Mouse (Mus musculus) left cerebral cortex, postnatal 36 days (tissue): Measurements from ENCODE around the gene Arhgap24. TPM values are rescaled to one million over a fixed set of nuclear protein-coding genes. Genes with fewer than 3 reads are reported as not detected.

Experiments used
- DNase-seq, 2 experiments: peaks; one replicate each; pipeline ENCODE4 v3.0.0; 2021 to 2022; ENCODE audit warnings: low spot score in 2 of 2, mixed read lengths in 1 of 2
- intact Hi-C: fragments of 180-260 bp; cut with DNase I; formaldehyde crosslinking; loops from one replicate; pipeline ENCODE4 v1.15.1; 2025
- total RNA-seq, 2 experiments: library from RNA; stranded (reverse); gene quantifications; 2 replicates each; pipeline ENCODE4 v1.2.3; 2021

Gene Arhgap24
- total RNA-seq, 2 experiments from 2014 or later: 4.8 to 7.0 TPM

DNA sequence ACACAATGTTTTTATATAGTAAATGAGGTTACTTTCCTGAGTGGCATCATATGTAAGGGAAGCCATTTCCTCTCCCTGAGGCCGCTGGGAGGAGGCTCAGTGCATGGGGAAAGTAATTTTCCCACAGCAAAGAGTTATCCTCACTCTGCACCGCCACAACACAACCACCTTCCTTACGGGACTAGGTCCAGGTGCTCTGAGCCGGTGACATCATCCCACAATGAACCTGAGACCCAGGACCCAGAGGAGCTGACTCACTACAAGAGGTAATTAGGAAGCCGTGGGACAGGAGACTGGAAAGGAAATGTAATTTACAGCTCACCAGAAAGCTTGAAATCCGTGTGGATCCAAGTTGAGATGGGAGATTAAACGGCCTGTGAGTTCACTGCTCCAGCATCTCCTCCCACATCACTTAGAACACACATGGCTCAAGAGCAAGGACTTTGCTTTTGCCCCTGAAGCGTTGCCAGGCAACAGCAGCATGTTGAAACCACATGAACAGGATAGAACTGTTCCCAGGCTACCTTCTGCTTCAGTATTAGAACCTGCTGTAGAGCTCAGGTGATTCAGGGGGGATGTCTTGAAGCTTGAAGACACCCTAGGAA lies 238.3 kb downstream of the Arhgap24 start:
- DNase-seq: no peak
- intact Hi-C loops: no loop called here

DNA sequence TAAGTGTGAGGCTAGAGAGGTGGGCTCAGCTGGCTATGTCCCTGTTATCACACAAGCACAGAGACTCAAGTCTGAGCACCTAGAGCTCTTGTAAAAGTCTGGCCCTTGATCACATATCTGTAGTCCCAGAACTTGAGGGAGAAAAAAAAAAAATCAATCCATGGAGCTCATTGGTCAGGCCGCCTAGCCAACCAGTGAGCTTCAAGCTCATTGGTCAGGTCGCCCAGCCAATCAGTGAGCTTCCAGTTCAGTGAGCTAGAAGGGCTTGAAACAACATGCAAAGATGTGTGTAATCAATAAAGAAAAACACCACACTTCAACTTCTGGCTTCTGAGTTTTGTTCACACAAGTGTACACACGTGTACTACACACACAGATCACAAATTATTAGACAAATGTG lies 242.4 kb downstream of the Arhgap24 start:
- intact Hi-C loops: no loop called here
- no peak for DNase-seq

DNA sequence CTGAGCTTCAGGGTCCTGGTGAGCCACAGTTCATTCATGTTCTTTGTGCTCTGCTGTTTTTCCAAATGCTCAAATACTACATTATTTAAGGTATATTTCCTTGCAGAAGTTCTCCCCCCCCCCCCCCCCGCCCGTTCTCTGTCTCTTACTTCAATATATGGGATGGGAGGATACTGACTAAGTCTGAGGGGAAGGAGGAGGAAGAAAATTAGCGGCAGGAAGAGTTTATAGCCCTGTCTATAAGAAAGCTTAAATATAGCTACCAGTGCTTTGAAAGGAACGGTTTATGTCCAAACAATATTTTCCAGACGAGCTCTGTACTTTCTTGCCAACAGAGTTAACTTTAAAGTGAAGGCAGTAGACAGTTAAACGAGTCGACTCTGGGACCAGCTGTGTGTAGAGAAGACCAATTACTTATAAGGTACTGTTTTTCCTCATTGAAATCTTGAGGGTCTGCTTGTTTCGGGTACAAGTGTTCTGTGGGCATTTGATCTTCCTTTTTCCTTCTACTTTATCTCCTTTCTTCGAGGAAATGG lies 243.7 kb downstream of the Arhgap24 start:
- DNase-seq: no peak
- intact Hi-C loops: no loop called here

DNA sequence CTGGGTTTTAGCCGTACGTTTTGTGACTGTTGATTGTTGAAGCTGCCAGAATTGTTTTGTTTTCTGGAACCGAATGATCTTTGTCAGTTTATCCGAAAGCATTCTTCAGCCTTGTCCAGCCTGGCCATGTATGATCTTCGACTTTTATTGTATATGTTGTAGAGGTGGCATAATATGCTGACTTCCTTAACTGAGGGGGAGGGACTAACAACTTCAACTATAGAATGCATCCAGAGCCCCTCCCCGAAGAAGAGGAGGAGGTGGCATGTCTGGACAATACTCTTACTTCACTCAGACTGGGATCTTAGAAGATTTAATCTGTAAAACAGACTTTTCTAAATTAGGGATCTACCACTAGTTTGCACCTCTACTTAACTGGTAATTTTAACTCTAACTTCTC lies 244.2 kb downstream of the Arhgap24 start:
- intact Hi-C loops: no loop called here
- DNase-seq: no peak

DNA sequence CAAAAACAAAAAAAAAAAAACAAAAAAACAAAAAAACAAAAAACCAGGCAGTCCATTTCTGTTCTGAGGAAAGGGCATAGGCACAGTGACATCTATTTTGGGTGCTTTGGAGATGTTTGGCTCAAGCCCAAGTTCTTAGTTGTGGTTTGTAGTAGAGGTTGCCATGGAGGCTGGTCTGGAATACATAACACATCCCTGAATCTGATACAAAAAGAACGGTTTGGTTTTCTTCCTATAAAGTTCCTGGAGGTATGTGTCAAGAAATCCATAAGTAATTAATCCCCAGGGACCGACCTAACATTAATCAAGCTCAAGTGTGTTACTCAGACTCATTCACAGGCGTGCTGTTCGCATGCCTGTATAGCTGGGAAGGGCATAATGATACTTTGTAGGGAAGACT lies 245.8 kb downstream of the Arhgap24 start:
- DNase-seq: no peak
- intact Hi-C loops: no loop called here

DNA sequence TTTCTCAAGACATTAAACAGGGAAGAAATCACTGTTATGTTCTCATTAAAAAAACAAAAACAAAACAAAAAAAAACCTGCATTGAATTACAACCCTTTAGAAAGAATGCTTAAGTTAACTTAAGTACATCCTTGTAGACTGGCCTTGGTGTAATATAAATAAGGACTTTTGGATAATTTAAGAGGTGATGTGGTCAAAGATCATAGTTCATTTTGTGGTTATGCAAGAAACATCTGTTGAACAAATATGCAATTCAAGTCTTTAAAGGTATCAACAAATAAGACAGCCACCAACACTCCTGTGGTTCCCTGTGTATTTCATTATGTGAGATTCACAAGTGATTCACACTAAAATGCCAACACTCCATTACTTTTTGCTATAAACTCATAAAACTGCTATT lies 247.3 kb downstream of the Arhgap24 start:
- DNase-seq: no peak
- intact Hi-C loops: no loop called here

DNA sequence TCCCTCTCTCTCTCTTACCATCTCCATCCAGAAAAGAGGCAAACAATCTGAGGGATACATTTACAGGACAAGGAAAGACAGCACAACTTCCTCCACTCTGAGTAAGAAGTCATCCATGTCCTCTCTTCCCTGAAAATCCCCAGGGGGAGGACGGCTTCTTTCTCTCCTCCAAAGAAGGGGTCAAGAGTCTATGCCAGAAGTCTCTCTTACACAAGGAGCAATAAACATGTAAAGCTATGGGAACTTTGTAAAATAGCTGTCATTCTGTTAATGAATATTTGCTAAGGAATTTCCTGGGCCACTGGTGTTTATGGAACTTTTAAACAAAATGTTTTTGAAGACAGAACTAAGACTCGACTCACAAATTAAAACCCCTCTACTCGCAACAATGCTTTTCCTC lies 248.3 kb downstream of the Arhgap24 start:
- intact Hi-C loops: no loop called here
- no peak for DNase-seq

DNA sequence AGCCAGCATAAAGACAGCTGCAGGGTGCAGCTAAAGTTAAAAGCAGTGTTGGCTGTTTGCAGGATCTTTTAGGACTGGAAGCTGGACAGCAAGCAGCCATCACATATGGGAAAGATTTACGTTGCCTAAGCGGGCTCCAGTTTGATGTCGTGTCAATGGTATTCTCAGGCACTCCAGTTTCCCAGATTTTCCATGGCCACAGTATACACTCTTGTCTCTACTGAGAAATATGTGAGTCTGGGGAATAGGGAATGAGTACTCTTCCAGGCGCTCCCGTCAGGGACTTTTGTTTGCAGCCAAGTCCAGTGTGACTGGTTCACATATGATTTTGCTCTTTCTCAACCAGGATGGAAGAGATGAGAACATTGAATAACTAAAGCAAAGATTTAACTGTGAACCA lies 254.9 kb downstream of the Arhgap24 start:
- intact Hi-C loops: no loop called here
- no peak for DNase-seq

DNA sequence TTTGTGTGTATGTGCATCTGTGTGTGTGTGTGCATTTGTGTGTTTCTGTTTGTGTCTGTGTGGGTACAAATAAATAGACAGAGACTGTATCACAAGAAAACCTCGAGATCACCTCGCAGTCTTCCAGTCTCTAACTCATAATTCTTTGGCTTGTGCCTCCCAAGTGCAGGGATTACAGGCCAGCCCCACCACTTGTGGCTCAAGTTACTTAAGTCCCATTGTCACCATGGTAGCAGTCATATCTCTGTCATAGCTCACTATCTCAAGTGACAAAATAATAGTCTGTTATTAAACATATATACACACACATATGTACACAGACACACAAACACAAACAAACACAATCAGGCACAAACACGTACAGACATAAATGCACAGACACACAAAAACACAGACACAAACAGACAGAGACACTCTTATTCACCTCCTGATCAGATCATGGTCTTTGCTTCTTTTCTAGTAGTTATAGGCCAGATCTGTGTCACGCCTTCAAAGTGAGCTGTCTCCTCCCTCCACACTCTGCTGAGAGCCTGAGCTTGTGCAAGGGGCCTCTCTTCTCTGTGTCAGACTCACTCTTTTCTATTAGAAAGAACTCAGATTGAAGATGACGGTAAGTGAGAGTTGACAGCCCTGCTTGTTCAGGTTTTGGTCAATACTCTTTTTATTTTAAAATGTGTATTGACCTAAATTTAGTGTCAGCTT lies 261.5 kb downstream of the Arhgap24 start:
- intact Hi-C loops: no loop called here

DNA sequence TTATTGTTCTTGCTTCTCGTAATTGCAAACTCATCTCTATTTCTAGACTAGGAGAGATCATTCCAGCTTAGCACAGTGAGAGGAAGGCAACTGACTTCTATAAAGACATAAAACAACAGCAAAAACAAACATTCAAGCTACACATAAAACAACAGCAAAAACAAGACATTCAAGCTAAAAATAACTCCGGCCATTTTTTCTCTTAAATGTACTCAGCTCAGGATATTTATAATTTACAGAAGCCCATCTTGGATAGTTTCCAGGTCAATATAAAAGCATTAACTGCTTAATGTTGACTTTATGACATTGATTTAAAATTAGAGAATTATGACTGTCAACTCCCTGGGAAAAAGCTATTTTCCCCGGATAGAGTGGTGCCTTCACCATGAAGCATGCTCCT lies 262.2 kb downstream of the Arhgap24 start:
- intact Hi-C loops: no loop called here
- DNase-seq: no peak

More for the DNA sequence above, 261.5 kb downstream of the Arhgap24 start:
- DNase-seq: no peak

DNA sequence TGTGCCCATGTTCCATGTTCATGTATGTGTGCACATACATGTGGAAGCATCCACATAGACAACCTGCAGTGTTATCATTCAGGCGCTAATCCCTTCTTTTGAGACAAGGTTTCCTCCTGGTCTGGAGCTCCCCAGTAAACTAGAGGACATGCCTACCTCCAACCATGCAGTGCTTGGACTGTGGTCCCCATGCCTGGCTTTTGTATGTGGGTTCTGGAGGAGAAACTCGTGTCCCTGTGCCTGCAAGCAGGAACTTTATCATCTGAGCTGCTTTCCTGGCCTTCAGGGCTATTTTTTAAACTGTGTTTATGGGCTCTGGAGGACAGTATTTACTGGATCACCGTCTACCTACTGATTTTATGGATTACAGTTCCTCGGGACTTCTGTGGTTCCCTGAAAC lies 262.9 kb downstream of the Arhgap24 start:
- DNase-seq: no peak
- intact Hi-C loops: no loop called here

DNA sequence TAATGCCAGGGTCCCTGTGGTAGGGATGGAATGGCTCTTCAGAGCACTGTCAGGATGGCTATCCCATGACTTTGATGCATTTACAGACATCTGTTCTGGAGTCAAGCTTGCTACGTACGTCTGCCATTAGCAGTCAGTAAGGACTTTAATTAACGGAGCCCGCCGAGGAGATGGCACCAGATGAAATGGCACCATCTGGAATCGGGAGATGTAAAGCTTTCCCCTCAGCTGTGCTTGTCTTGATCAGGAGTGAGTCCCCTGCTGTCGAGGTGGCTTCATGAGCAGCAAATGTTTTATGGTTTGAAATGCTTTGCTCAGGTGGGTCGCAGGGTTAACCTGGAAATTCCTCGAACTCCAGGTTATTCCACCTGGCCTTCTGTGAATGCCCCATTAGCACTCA lies 267.0 kb downstream of the Arhgap24 start:
- intact Hi-C loops: no loop called here

DNA sequence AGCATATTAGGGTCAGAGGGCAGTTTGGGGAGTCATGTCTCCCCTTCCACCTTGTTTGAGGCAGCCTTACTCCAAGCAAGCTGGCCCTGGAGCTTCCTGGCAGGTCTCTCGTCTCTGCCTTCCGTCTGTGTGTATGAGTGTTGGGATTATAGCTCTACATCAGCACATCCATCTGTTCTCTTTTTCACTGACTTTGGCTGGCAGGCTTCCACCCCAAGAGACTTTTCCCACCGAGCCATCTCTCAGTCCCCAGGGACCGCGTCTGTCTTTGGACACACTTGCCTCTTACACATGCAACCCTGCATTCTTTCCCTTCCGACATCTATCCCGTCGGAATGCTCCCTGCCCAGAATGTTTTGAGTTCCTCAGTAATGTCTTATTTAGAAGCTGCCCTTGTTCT lies 267.8 kb downstream of the Arhgap24 start:
- DNase-seq: peak in 1 of 2 experiments; percentile 8
- intact Hi-C loops: no loop called here

More for the DNA sequence above, 267.0 kb downstream of the Arhgap24 start:
- DNase-seq: no peak

DNA sequence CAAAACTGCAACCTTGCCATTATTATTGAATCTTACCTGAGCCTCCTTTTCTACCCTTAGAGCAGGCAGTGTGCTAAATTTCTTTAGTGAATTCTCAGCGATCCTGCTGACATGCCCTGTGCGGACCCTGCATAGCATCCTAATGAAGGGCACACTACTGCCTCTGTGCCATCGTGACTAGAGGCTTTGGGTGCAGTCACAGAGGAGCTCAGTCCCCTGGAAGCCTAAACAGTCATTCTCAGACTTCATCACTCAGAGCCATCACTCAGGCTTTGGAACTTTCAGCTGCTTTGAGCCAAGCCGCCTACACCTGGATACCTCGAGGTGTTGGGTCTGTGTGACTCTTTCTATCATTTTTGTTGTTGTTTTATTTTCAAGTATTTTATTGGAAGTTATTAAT lies 269.5 kb downstream of the Arhgap24 start:
- DNase-seq: no peak
- intact Hi-C loops: no loop called here

DNA sequence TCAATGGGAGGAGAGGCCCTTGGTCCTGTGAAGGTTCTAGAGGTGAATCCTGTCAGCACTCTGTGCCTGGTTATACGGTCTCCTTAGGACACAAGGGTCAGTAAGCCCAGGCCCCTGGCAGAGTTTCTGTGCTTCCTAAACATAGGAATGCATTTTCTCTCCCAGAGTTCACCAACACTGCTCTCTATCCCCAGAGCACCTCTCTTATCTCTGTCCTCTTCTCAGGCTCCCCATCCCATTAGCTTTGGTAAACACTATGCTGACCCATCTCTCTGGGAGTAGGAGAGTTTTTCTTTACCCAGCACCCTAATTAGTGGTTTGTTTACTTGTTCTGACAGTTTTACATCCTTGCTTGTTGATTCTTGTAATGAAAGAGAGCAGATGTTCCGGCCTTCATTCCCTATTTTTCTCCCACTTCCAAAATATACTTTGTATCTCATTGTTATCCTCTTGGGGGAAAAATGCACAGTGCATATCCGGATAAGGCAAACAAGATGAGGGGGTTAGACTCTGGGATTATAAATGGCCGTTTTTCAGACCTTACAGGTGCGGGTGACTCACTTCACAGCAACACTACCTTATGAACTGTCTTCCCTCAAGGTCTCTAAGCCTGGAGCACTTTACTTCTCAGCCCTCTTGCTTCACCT lies 270.6 kb downstream of the Arhgap24 start:
- intact Hi-C loops: no loop called here
- DNase-seq: no peak

DNA sequence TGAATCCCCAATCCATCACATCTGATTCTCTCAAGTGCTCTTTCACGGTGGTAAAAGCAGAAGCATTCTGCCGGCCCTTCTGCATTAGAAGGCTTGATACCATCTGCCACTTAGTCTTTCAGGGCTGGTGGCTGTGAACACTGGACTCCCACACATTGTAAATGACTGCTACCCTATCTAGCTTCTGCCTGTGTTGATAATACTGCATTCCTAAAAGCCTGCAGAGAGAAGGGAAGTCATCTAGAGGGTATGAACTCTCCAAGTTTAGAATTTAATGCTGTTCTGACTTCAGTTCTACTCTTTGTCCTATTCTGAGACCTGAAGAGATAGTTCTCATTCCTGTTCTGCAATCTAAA lies 271.1 kb downstream of the Arhgap24 start:
- DNase-seq: no peak
- intact Hi-C loops: no loop called here

DNA sequence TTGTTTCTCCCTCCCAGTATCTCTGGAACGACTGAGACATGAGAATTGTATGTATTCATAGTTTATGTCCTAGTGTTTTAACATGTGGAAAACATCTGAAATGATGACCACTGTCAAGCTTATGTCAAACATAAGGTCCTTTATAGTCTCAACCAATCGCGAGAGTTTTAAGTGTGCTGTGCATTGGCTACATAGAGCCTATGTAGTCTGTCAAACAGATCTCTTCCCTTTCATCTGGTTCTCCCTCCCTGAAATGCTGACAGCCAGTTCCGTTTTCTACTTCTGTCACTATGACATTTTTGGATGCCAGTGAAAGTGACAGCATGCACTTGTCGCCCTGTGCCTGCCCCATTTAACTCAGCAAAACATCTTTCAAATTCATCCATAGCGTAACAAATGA lies 275.8 kb downstream of the Arhgap24 start:
- intact Hi-C loops: no loop called here
- no peak for DNase-seq

DNA sequence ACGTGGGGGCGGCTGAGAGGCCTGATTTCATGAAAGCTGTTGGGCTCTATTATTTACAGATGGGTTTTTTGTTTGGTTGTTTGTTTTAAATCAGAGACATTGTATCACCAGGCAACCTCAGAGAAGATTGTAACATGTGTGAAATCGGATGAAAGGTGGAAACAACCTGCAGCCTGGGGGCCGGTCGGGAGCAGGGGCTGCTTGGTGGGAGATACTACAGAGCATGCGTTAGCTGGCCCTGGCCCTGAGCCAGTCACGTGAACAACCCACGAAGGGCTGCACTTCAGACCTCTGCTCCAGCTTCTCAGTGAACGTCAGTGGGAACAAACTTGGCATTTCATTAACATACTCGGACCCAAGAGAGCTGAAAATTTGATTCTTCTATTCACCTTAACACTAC lies 284.5 kb downstream of the Arhgap24 start:
- DNase-seq: no peak
- intact Hi-C loops: no loop called here

DNA sequence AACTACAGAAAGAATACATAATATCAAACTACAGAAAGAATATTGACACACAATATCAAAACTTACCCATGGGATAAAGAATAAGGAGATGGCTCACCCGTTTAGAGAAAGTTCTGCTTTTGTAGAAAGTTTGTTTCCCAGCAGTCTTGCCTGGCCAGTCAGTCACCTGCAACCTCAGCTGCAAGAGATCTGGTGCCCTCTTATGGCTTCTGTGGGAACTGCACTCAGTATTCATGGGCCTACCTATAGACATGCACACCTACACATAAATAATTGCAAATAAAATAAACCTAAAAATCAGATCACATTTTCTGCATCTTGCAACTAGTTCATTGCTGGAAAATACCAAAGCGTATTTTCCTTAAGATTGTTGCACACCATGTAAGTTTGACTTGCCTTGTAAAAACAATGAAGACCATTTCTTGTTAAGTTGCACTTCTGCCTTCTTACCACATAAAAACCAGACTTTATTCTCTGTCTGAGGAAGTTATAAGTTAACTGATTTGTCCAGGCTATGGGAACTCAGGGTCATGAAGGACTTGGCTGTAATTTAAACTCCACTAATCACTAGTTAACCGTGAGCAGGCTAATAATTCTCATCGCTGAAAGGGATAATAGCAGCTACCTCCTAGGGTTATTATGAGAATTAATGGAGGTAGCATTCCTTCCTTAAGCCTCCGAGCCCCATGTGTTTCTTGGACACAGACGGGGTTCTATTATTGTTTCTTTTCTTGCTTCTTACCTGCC lies 285.3 kb downstream of the Arhgap24 start:
- DNase-seq: no peak
- intact Hi-C loops: no loop called here

DNA sequence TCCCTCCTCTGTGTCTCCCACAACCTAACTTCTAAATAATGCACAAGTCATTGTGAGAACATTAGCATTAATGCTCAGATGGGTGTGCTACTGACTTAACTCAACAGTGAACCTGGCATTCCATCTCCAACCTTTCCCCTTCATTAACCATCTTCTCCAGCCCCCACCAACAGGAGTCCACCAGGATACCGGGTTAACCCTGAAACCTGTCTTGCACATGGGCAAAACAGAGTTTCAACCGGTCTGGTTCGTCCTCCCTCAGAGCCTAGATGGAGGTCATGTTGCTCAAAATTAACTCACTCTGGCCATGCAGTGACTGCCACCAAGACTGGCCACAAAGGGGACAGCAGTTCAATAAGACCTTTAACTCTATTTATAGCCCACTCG lies 285.9 kb downstream of the Arhgap24 start:
- DNase-seq: no peak
- intact Hi-C loops: no loop called here
